Mouse (Mus musculus): ENCODE results near the gene Gstp3. TPM values are rescaled to one million over a fixed set of nuclear protein-coding genes. Genes with fewer than 3 reads are reported as not detected.
"Not testable (repeated sequence)": the region's sequence is repeated elsewhere in the genome, so short reads cannot be mapped to it uniquely, and the experiment has no call there.

Gene Gstp3
- polyA plus RNA-seq, 1 experiment, result 4.2 TPM

DNA sequence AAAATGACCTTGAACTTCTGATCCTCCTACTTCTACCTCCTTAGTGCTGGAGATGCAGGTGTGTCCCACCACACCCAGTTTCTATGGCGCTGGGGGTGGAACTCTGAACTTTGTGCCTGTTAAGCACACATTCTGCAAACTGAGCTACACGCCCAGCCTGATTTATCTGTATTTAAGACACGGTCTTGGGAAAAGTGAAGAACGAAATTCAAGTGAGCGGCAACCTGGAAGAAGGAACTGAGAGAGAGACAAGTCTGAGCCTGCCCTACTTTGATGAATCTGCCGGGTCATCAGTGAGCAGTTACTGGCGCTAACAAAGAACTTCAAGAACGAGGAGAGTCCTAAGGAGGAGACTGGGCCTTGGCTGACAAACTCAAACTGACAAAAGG, 12.5 kb downstream of the Gstp3 start:
- H3K4me3 ChIP-seq (ENCODE audit: insufficient read depth, low read depth, low read length), result no peak overlapping the region
- no peak overlapping the region for H3K27ac ChIP-seq (replicated peaks; ENCODE audit: low read depth, low read length)
- H3K4me1 ChIP-seq (ENCODE audit: control insufficient read depth, insufficient read depth, insufficient read length, low read length), result 0 out of 2 replicates have a peak, but pooled peaks cover 3% of the 10 kb centered on the region

DNA sequence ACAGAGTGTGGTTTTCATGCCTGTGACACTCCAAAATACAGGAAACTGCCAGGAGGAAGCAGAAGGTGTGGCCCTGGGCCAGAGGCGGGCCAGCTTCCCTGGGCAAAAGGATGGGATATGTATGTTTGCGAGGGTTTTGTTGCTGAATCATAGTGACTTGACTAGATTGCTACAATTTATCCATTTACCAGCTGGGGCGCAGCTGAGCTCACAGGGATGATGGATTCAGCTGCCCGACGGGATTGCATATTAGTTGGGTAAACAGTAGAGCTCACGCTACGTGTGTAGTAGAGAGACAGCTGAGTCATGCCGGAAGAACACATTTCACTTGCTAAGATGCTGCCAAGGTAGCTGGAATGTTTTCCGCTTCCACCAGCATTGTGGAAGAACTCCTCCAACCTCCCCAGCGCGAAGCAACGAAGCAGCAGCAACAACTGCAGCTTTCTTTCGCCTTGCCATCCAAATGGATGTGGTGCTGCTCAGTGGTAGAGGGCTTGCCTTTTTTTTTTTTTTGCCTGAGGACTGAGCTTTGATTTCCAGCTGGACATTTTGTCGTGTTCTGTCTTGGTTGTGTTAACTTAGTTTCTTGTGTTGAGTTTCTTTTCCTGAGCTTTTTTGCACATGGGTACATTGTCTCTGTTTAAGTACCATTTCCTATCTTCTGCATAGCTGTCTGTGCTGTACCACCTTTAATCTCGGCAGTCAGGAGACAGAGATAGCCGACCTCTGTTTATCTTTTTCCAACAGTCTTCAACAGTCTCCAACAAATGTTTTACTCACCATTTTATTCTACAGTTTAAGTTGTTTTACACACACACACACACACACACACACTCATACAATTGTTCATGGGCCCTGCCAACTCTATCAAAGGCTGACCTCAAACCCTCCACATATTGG, 13.2 kb downstream of the Gstp3 start, which contains the start of gene Gstp2:
TSS of gene Gstp2 (minus strand) at position 58 of the 900 bp plus-strand sequence.
- Histone ChIP-seq H3K27ac (replicated peaks; ENCODE audit: low read depth, low read length) (peak within 1 kb of the TSS; percentile 52), H3K4me1 (ENCODE audit: control insufficient read depth, insufficient read depth, insufficient read length, low read length) (0 out of 2 replicates have a peak, but pooled peaks cover 3% of the 10 kb centered on the region), H3K4me3 (ENCODE audit: insufficient read depth, low read depth, low read length) (peak within 1 kb of the TSS; percentile 16; the same call in 1 of the 2 replicates)

DNA sequence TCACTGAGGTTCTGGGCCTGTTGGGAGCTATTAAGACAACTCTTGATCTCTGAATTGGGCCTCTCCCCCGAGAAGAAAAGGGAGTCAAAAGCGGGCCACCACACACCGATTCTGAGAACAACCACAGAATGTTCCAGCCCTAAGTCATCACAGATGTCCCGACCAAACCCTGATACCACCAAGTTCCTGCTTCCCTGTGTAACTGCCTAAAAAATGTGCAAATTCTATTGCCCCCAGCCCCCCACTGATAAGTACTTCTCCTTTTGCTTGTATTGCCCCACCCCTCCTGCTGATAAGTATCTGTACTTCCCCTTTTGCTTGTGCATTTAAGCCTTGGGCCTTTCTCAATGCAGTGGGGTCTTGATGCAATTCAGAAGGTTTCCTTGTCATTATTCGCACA, 15.3 kb downstream of the Gstp3 start:
- not testable (repeated sequence) for H3K4me3 ChIP-seq (ENCODE audit: insufficient read depth, low read depth, low read length); H3K4me1 ChIP-seq (ENCODE audit: control insufficient read depth, insufficient read depth, insufficient read length, low read length); H3K27ac ChIP-seq (replicated peaks; ENCODE audit: low read depth, low read length)

DNA sequence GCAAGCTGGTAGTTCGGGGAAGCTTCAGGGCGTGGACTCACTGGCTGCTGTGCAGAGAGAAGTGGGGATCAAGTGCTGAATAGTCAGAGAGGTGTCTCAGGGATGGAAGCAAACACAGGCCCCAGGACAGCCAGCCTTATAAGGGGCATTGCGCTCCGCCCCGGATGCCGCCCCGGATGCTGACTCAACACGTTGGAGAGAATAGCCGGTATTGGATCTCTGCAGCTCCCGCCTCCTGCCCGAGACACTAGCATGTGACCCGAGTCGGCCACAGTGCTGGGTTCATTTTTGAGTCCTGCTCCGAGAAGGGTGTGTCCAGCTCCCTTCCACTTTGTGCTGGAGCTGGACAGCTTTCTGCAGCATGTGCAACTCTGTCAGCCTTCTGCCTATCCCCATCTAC, 17.2 kb downstream of the Gstp3 start:
- Histone ChIP-seq H3K4me1 (ENCODE audit: control insufficient read depth, insufficient read depth, insufficient read length, low read length) (peaks cover 5% of the 10 kb centered on the region; the same call in 1 of the 2 replicates), H3K27ac (replicated peaks; ENCODE audit: low read depth, low read length) (no peak overlapping the region), H3K4me3 (ENCODE audit: insufficient read depth, low read depth, low read length) (peak overlapping the region; percentile 22; the same call in 1 of the 2 replicates)

DNA sequence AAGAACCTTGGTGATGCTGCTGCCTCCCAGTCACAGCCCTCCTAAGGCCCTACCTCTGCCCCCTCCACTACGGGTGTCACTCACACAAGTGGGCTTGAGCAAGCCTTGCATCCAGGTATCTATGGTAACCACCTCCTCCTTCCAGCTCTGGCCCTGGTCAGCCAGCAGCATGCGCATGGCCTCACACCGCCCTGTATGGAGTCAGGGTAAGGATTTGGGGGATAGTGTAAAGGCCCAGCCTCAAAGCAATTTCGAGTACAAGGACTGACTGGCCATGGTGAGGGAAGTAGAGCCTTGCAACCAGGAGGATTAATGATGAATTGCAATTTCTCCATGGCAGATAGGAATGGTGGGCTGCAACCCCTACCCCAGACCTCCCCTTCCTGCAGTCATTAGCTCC, 17.9 kb downstream of the Gstp3 start:
- not testable (repeated sequence) for H3K4me3 ChIP-seq (ENCODE audit: insufficient read depth, low read depth, low read length)

DNA sequence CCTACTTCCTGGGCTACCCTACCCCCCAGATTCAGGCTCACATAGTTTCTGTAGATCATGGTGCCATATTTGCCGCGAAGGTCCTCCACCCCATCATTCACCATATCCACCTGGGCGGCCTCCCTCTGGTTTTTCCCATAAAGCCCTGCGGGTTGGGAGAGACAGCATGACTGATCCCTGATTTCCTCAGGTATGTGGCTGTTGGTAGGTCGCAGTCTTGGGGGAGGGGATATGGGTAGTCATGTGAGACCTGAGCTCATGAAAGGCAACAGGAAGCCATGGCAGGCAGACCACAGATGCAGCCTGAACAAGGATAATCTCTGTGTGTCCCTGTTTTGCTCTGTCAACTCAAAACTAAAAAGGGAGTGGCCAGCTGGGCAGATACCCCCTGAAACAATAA, 18.4 kb downstream of the Gstp3 start:
- H3K27ac ChIP-seq (replicated peaks; ENCODE audit: low read depth, low read length), result not testable (repeated sequence)

More for the DNA sequence above, 17.9 kb downstream of the Gstp3 start:
- H3K4me1 ChIP-seq (ENCODE audit: control insufficient read depth, insufficient read depth, insufficient read length, low read length); H3K27ac ChIP-seq (replicated peaks; ENCODE audit: low read depth, low read length): not testable (repeated sequence)

DNA sequence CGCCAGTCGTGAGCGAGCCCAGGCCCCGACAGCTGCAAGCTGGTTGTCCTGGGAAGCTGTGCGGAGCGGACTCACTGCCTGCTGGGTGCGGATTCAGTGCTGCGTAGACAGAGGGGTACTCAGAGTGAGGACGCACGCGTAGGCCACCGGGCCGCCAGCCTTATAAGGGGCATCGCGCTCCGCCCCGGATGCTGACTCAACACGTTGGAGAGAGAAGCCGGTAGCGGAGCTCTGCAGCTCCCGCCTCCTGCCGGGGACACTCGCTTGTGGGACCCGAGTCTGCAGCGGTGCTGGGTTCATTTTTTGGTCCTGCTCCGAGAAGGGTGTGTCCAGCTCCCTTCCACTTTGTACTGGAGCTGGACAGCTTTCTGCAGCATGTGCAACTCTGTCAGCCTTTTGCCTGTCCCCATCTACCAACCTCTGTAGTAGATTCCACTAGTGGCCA, 21.6 kb downstream of the Gstp3 start, which contains the start of gene Gstp1:
TSS of gene Gstp1 (minus strand) at position 198 of the 445 bp plus-strand sequence.
- H3K4me1 ChIP-seq (ENCODE audit: control insufficient read depth, insufficient read depth, insufficient read length, low read length), result peaks cover 8% of the 10 kb centered on the region; the same call in 1 of the 2 replicates
- peak within 1 kb of the TSS; percentile 52; the same call in 1 of the 2 replicates for H3K27ac ChIP-seq (replicated peaks; ENCODE audit: low read depth, low read length)
- H3K4me3 ChIP-seq (ENCODE audit: insufficient read depth, low read depth, low read length), result peak within 1 kb of the TSS; percentile 77

More for the DNA sequence above, 18.4 kb downstream of the Gstp3 start:
- H3K4me1 ChIP-seq (ENCODE audit: control insufficient read depth, insufficient read depth, insufficient read length, low read length); H3K4me3 ChIP-seq (ENCODE audit: insufficient read depth, low read depth, low read length): not testable (repeated sequence)

DNA sequence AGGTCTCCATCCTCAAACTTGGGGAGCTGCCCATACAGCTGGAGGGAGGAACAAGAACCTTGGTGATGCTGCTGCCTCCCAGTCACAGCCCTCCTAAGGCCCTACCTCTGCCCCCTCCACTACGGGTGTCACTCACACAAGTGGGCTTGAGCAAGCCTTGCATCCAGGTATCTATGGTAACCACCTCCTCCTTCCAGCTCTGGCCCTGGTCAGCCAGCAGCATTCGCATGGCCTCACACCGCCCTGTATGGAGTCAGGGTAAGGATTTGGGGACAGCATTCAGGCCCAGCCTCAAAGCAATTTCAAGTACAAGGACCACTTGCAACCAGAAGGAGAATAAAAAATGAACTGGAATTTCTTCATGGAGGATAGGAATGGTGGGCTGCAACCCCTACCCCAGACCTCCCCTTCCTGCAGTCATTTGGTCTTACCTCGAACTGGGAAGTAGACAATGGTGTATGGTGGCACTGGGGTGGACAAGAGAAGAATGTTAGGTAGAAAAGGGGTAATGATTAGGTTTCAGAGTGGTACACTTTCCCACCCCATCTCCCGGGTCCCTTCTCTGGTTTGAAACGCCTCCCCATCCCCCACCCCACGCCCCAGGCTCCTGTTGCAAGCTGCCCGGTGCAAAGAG, 22.1 kb downstream of the Gstp3 start:
- H3K4me1 ChIP-seq (ENCODE audit: control insufficient read depth, insufficient read depth, insufficient read length, low read length), result not testable (repeated sequence)
- peak overlapping the region; percentile 52; the same call in 1 of the 2 replicates for H3K27ac ChIP-seq (replicated peaks; ENCODE audit: low read depth, low read length)
- peak overlapping the region; percentile 77 for H3K4me3 ChIP-seq (ENCODE audit: insufficient read depth, low read depth, low read length)

DNA sequence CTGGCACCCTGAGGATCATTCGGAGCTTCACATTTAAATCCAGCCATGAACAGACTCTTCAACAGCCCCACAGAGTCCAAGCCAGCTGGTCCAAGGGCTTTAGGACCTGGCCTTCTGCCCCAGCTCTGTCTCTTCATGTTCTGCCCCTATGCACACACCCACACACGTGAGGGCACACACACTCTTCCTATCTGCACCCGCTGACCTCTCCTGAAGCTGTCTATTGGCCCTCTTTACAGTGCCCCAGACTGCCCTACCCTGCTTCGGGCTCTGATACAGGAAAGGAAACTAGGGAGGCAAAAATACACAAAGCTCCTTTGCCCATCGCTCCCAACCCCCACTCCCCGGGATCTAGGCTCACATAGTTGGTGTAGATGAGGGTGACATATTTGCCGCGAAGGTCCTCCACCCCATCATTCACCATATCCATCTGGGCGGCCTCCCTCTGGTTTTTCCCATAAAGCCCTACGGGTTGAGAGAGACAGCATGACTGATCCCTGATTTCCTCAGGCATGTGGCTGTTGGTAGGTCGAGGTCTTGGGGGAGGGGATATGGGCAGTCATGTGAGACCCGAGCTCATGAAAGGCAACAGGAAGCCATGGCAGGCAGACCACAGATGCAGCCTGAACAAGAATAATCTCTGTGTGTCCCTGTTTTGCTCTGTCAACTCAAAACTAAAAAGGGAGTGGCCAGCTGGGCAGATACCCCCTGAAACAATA, 22.9 kb downstream of the Gstp3 start:
- H3K27ac ChIP-seq (replicated peaks; ENCODE audit: low read depth, low read length), result no peak overlapping the region
- H3K4me3 ChIP-seq (ENCODE audit: insufficient read depth, low read depth, low read length), result peak overlapping the region; percentile 32; the same call in 1 of the 2 replicates
- H3K4me1 ChIP-seq (ENCODE audit: control insufficient read depth, insufficient read depth, insufficient read length, low read length), result peaks cover 8% of the 10 kb centered on the region; the same call in 1 of the 2 replicates

DNA sequence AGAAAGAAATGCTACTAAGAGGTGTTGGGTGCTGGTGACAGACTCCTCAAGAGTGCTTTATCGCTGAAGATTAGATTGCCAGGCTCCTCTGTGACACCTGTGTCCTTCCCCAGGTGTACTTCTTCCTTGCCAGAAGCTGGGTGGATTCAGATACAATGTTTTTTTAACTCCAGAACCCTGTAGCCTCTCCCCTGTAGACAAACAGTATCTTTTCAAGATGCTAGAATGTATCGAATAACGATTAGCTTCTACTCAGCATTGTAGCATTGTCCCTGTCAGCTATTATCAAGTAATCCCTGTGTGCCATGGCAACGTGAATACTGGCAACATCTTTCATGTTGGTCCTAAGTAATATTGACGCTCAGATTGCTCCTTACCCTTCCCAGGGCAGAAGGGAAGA, 25.6 kb downstream of the Gstp3 start:
- Histone ChIP-seq H3K4me1 (ENCODE audit: control insufficient read depth, insufficient read depth, insufficient read length, low read length) (peaks cover 8% of the 10 kb centered on the region; the same call in 1 of the 2 replicates), H3K4me3 (ENCODE audit: insufficient read depth, low read depth, low read length) (no peak overlapping the region), H3K27ac (replicated peaks; ENCODE audit: low read depth, low read length) (no peak overlapping the region)

DNA sequence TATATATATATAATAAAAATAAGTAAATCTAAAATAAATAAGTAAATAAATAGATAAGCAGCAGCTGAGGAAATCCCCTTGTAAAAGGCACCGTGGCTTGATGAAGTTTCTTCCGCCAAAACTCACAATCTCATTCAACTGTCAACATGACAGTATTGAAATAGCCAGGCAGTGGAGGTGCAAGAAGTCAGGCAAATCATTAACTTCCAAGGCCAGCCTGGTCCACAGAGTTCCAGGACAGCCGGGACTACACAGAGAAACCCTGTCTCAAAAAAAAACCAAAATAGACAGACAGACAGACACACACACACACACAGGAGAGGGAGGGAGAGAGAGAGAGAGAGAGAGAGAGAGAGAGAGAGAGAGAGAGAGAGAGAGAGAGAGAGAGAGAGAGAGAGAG, 26.1 kb downstream of the Gstp3 start:
- Histone ChIP-seq H3K27ac (replicated peaks; ENCODE audit: low read depth, low read length) (no peak overlapping the region), H3K4me3 (ENCODE audit: insufficient read depth, low read depth, low read length) (no peak overlapping the region), H3K4me1 (ENCODE audit: control insufficient read depth, insufficient read depth, insufficient read length, low read length) (peaks cover 6% of the 10 kb centered on the region; the same call in 1 of the 2 replicates)

DNA sequence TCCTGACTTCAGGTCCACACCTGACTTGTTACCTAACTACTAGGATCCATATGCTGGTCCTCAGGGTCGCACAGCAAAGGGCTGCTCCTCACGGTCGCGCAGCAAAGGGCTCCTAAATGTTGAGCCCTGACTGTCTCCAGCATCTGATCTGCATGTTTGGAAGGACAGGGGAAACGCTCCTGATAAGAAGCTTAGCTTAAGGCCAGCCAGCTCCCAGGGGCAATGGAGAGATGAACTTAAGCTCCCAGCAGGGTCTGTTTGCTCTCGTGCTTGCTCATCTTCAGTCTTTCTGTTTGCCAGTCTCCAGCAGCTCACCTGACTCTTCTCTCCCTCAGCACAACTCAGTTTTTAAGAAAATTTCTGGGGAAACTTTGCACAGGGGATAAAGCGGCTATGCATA, 26.7 kb downstream of the Gstp3 start:
- Histone ChIP-seq H3K27ac (replicated peaks; ENCODE audit: low read depth, low read length) (no peak overlapping the region), H3K4me3 (ENCODE audit: insufficient read depth, low read depth, low read length) (no peak overlapping the region), H3K4me1 (ENCODE audit: control insufficient read depth, insufficient read depth, insufficient read length, low read length) (peaks cover 5% of the 10 kb centered on the region; the same call in 1 of the 2 replicates)

DNA sequence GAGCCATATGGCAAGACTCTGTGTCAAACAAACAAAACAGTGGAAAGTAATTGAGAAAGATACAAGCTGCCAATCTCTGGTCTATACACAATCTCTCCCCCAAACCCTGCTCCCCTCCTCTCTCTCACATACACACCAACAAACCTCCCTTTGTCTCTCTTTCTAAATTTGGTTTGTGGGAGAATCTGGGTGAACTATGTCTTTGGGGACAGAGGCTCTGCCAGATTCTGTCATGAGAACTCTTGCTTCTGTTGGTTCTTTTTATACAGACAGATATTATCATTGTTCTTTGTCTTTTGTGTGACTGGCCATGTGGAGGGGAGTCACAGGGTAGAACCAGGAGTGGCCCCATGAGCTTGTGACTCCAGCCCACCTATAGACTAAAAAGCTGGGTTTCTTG, 31.8 kb downstream of the Gstp3 start:
- Histone ChIP-seq H3K27ac (replicated peaks; ENCODE audit: low read depth, low read length) (no peak overlapping the region), H3K4me1 (ENCODE audit: control insufficient read depth, insufficient read depth, insufficient read length, low read length) (no peaks in the 10 kb centered on the region), H3K4me3 (ENCODE audit: insufficient read depth, low read depth, low read length) (no peak overlapping the region)

DNA sequence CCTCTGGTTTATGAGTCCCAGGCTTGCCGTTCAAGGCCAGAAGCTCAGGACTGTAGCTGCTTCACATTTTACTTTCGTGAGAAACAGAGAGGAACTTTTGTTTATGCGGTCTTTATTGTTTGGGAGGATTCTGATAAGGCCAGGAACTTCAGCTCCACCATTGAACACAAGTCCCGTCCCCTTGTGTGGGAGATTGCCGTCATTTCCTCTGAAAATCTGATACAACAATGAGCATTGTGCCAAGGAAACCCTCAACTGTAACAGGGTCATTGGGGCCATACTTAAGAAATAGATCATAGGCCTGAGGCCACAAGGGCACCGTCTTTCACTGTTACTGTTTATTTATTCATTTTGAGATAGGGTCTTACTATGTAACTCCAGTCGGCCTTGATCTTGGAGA, 36.2 kb downstream of the Gstp3 start:
- H3K27ac ChIP-seq (replicated peaks; ENCODE audit: low read depth, low read length), result peak overlapping the region; percentile 39; the same call in 1 of the 2 replicates

More for the DNA sequence above, 36.2 kb downstream of the Gstp3 start:
- H3K4me1 ChIP-seq (ENCODE audit: control insufficient read depth, insufficient read depth, insufficient read length, low read length), result no peaks in the 10 kb centered on the region
- H3K4me3 ChIP-seq (ENCODE audit: insufficient read depth, low read depth, low read length), result no peak overlapping the region

Measured in brown adipose tissue, adult 24 weeks (tissue).